Mouse (Mus musculus): ENCODE data around the gene Actn1.

GRCm38 (mm10) chr12:80298714-80299113, 38.5 kb upstream of the Actn1 start:
- TF ChIP-seq CTCF (IDR thresholded peaks at IDR 0.05; ENCODE audit: insufficient read depth, low read length) (no peak), POLR2A (IDR thresholded peaks at IDR 0.05; ENCODE audit: borderline replicate concordance, extremely low read depth, low read depth, low read length) (no peak)

Data from lung, adult 2 months (tissue).